Mouse (Mus musculus) stomach, embryonic 15.5 days (tissue): ENCODE measurements at regions not wholly inside any gene's neighbourhood (a gene's known extent, or its start where the extent isn't known, plus 50 kb on each side); places are given as distances from the start of the nearest gene placed in this dataset.
"Not testable (repeated sequence)": the region's sequence is repeated elsewhere in the genome, so short reads cannot be mapped to it uniquely, and the experiment has no call there.

ENCODE experiments used
- ATAC-seq: fragments of 200-750 bp; cut with Nextera tagmentation; 2 replicates; pipeline ENCODE4 v1.8.0; 2017; ENCODE audit warnings: low read depth, moderate number of reproducible peaks, moderate TSS enrichment; ENCODE audit not compliant: insufficient read depth, low FRiP score
- H3K27ac ChIP-seq: fragments of 300-500 bp; sonication (generic); 2 replicates; pipeline ENCODE4 v1.5.1; 2015; ENCODE audit warnings: mild to moderate bottlenecking, inconsistent platforms
- H3K27me3 ChIP-seq: fragments of 300-500 bp; sonication (generic); replicated peaks from 2 replicates; pipeline ENCODE4 v1.6.1; 2015; ENCODE audit warnings: inconsistent platforms
- H3K36me3 ChIP-seq: fragments of 300-500 bp; sonication (generic); 2 replicates; pipeline ENCODE4 v1.6.1; 2015; ENCODE audit warnings: inconsistent platforms
- H3K4me1 ChIP-seq: fragments of 300-500 bp; sonication (generic); 2 replicates; pipeline ENCODE4 v1.6.1; 2015; ENCODE audit warnings: inconsistent platforms
- H3K4me2 ChIP-seq: fragments of 300-500 bp; sonication (generic); 2 replicates; pipeline ENCODE4 v1.6.1; 2015; ENCODE audit warnings: mild to moderate bottlenecking, inconsistent platforms
- H3K4me3 ChIP-seq: fragments of 300-500 bp; sonication (generic); replicated peaks from 2 replicates; pipeline ENCODE4 v1.5.1; 2015; ENCODE audit warnings: inconsistent platforms
- H3K9ac ChIP-seq: fragments of 300-500 bp; sonication (generic); 2 replicates; pipeline ENCODE4 v1.6.1; 2015; ENCODE audit warnings: inconsistent platforms
- H3K9me3 ChIP-seq: fragments of 300-500 bp; sonication (generic); 2 replicates; pipeline ENCODE4 v1.6.1; 2016; ENCODE audit warnings: inconsistent platforms
- WGBS: fragments of 180-500 bp; shearing (Covaris S2); methylation state at CpG from one replicate; pipeline ENCODE4 v1.1.7; 2015; 5-methylcytosine and 5-hydroxymethylcytosine counted together

- H3K36me3 ChIP-seq, result no peaks in the 10 kb centered on the region
- no peak for ATAC-seq
- no peak overlapping the region for H3K4me2 ChIP-seq
- no peak overlapping the region for H3K27ac ChIP-seq
- no peak overlapping the region for H3K4me3 ChIP-seq
- no peak overlapping the region for H3K9ac ChIP-seq
- no peaks in the 10 kb centered on the region for H3K4me1 ChIP-seq
- H3K9me3 ChIP-seq, result no peaks in the 10 kb centered on the region
- WGBS, result 82% methylated on average over 7 of the region's 7 CpGs
- no peaks in the 10 kb centered on the region for H3K27me3 ChIP-seq
Measured at GRCm38 (mm10) chr10:95747939-95748338, 74.7 kb upstream of the Anapc15-ps start.

GRCm38 (mm10) chr10:95745834-95746620, 72.8 kb upstream of the Anapc15-ps start:
- no peaks in the 10 kb centered on the region for H3K4me1 ChIP-seq
- no peak overlapping the region for H3K27ac ChIP-seq
- no peaks in the 10 kb centered on the region for H3K36me3 ChIP-seq
- no peaks in the 10 kb centered on the region for H3K9me3 ChIP-seq
- H3K27me3 ChIP-seq, result no peaks in the 10 kb centered on the region
- 73% methylated on average over 10 of the region's 10 CpGs for WGBS
- no peak overlapping the region for H3K9ac ChIP-seq
- no peak for ATAC-seq
- H3K4me2 ChIP-seq, result no peak overlapping the region
- H3K4me3 ChIP-seq, result no peak overlapping the region

- H3K4me2 ChIP-seq, result no peak overlapping the region
- no peaks in the 10 kb centered on the region for H3K9me3 ChIP-seq
- WGBS, result 87% methylated on average over 2 of the region's 2 CpGs
- no peaks in the 10 kb centered on the region for H3K36me3 ChIP-seq
- H3K27me3 ChIP-seq, result no peaks in the 10 kb centered on the region
- no peak overlapping the region for H3K27ac ChIP-seq
- H3K4me1 ChIP-seq, result no peaks in the 10 kb centered on the region
- no peak for ATAC-seq
- no peak overlapping the region for H3K4me3 ChIP-seq
- no peak overlapping the region for H3K9ac ChIP-seq
Measured at GRCm38 (mm10) chr10:95745254-95745653, 72.0 kb upstream of the Anapc15-ps start.

- no peaks in the 10 kb centered on the region for H3K36me3 ChIP-seq
- no peak overlapping the region for H3K4me3 ChIP-seq
- ATAC-seq, result no peak
- WGBS, result 75% methylated on average over 6 of the region's 6 CpGs
- H3K27ac ChIP-seq, result no peak overlapping the region
- H3K9ac ChIP-seq, result no peak overlapping the region
- no peaks in the 10 kb centered on the region for H3K9me3 ChIP-seq
- no peak overlapping the region for H3K4me2 ChIP-seq
- no peaks in the 10 kb centered on the region for H3K27me3 ChIP-seq
- H3K4me1 ChIP-seq, result no peaks in the 10 kb centered on the region
Measured at GRCm38 (mm10) chr10:95743627-95744026, 70.4 kb upstream of the Anapc15-ps start.

DNA sequence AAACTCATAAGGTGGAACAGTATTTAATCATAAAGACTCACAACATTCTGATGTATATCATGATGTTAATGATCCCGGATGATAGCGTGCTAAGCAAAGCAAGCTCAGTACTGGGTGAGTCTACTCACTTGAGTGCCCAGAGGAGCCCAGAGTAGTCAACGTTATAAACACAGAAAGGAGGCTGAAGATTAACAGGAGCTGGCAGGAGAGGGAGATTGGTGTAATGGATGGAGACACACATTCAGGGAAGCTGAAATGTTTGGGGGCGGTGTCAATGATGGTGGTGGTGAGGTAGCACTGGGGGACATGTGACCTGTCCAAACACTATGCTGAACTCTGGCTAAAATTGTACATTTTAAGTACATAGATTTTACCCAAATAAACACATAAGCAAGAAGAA, 66.2 kb upstream of the Anapc15-ps start:
- 86% methylated on average over 4 of the region's 4 CpGs for WGBS
- no peaks in the 10 kb centered on the region for H3K4me1 ChIP-seq

DNA sequence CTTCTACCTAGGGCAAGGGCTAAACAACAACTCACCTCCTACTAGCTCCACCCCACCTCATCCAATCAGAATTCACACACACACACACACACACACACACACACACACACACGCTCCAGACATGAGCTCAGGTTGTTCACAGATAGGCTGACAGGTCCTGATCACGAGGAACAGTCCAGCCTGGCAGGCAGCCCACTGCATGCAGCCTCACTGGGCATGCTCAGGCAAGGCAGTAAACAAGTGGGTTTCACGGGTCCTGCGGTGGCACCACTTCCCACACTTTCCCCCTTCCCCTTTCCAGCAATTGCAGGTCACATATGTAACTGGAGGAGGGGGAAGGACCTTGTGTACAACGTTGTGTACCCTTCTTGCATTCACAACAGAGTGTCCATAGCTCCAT, 63.5 kb upstream of the Anapc15-ps start:
- H3K9ac ChIP-seq, H3K27ac ChIP-seq, H3K36me3 ChIP-seq, H3K9me3 ChIP-seq, ATAC-seq, H3K4me3 ChIP-seq, H3K4me2 ChIP-seq, H3K4me1 ChIP-seq, H3K27me3 ChIP-seq: not testable (repeated sequence)
- 82% methylated on average over 5 of the region's 5 CpGs for WGBS

More for the DNA sequence above, 66.2 kb upstream of the Anapc15-ps start:
- Histone ChIP-seq H3K4me2 (no peak overlapping the region), H3K4me3 (no peak overlapping the region), H3K9me3 (no peaks in the 10 kb centered on the region), H3K9ac (no peak overlapping the region), H3K27ac (no peak overlapping the region), H3K27me3 (no peaks in the 10 kb centered on the region), H3K36me3 (no peaks in the 10 kb centered on the region)
- ATAC-seq, result no peak

DNA sequence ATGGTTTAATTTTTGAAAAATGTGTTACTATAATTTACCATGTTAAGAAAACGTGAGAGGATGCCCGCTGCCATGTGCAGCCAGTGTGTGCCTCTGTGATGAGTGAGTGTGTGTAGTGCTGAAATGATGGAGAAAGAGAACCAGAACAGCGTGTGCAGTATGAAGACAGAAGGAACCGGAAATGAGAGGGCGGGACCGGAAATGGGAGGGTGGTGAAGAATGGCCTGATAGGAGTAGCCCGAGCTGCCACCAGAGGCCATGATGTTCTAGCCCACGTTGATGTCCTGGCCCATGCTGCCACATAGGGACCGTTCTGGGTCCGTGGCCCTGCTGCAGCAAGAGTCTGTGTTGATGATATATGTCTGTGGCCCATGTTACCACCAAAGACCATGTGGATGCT, 57.8 kb upstream of the Anapc15-ps start:
- no peaks in the 10 kb centered on the region for H3K9me3 ChIP-seq
- no peak for ATAC-seq
- WGBS, result 92% methylated on average over 10 of the region's 10 CpGs
- peaks cover 9% of the 10 kb centered on the region; the same call in 1 of the 2 replicates for H3K4me1 ChIP-seq
- H3K4me3 ChIP-seq, result no peak overlapping the region
- H3K27ac ChIP-seq, result no peak overlapping the region
- no peaks in the 10 kb centered on the region for H3K27me3 ChIP-seq
- H3K36me3 ChIP-seq, result no peaks in the 10 kb centered on the region
- H3K4me2 ChIP-seq, result no peak overlapping the region
- no peak overlapping the region for H3K9ac ChIP-seq

DNA sequence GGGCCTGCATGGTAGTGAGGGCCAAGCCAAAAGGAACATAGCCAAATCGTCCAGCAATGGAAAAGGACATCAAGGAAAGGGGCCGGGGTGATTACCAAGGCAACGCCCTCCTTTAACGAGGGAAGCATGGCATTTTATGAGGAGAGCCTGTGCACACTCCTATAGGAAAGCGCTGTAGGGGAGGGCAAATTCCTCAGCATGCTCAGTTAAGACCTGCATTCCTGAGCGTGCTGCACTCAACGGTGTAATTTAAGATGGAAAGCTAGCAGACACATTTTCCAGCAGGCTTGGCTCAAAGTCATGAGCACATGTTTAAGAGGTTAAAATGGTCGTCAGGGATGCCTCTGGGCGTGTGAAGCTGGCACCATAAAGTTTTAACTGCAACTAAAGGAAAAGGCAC, 56.6 kb upstream of the Anapc15-ps start:
- ATAC-seq, result peak; percentile 56
- Histone ChIP-seq H3K9me3 (no peaks in the 10 kb centered on the region), H3K9ac (no peak overlapping the region), H3K27me3 (no peaks in the 10 kb centered on the region), H3K4me1 (peaks cover 17% of the 10 kb centered on the region; the same call in 1 of the 2 replicates), H3K36me3 (no peaks in the 10 kb centered on the region), H3K4me3 (no peak overlapping the region), H3K4me2 (no peak overlapping the region), H3K27ac (no peak overlapping the region)
- 25% methylated on average over 9 of the region's 9 CpGs for WGBS

DNA sequence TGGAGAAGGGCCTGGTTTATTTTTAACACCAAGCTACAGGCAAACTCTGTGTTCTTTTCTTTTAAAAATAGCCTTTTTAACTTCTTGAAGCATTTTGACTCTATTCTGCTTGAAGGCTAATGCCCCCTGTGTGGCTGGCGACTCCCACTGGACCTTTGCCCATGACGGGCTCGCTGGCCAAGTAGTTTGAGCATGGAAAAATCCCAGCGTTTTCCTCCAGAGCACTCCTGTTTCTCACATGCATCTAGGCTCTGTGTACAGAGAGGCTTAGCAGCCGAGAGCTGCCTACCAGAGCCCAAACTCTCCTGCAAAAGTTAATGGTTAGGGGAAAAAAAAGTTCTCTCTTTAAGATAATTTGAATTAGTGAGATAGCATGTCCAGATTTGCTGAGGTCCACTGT, 52.7 kb upstream of the Anapc15-ps start:
- Histone ChIP-seq H3K9ac (no peak overlapping the region), H3K27me3 (no peaks in the 10 kb centered on the region), H3K9me3 (no peaks in the 10 kb centered on the region), H3K4me2 (no peak overlapping the region), H3K27ac (peak overlapping the region; percentile 44; the same call in 1 of the 2 replicates), H3K36me3 (no peaks in the 10 kb centered on the region), H3K4me3 (no peak overlapping the region), H3K4me1 (peaks cover 17% of the 10 kb centered on the region; the same call in 1 of the 2 replicates)
- ATAC-seq, result no peak
- 33% methylated on average over 5 of the region's 5 CpGs for WGBS

GRCm38 (mm10) chr10:95725349-95725748, 52.1 kb upstream of the Anapc15-ps start:
- Histone ChIP-seq H3K36me3 (no peaks in the 10 kb centered on the region), H3K27me3 (no peaks in the 10 kb centered on the region), H3K9me3 (no peaks in the 10 kb centered on the region), H3K4me2 (no peak overlapping the region), H3K9ac (no peak overlapping the region), H3K4me3 (no peak overlapping the region), H3K4me1 (peaks cover 17% of the 10 kb centered on the region; the same call in 1 of the 2 replicates), H3K27ac (no peak overlapping the region)
- WGBS, result 55% methylated on average over 5 of the region's 5 CpGs
- peak; percentile 47; the same call in 1 of the 2 replicates for ATAC-seq
